Comparison of ENCODE assay signal across 8 mouse cellular contexts in genomic region chr4:46344288-46344687, GRCm38 (mm10). TPM values are rescaled to one million over a fixed set of nuclear protein-coding genes. Genes with fewer than 3 reads are reported as not detected.
A peak's percentile ranks its signal among the peaks of the same experiment; 100 is the strongest.
DNase-seq lines count a peak whose midpoint lies in the region; ATAC-seq and TF ChIP-seq lines count a peak whose summit lies in the region.

No protein-coding gene starts in this region.

- WGBS in heart, embryonic 16.5 days = under 1% methylated on average over 51 of the region's 51 CpGs
- WGBS in limb, embryonic 14.5 days = under 1% methylated on average over 16 of the region's 51 CpGs

- H3K36me3 ChIP-seq in heart, embryonic 16.5 days (ENCODE audit: control insufficient read depth, insufficient read depth) = no peaks in the 10 kb centered on the region
- H3K36me3 ChIP-seq in limb, embryonic 14.5 days (ENCODE audit: control insufficient read depth, insufficient read depth, low read length) = no peaks in the 10 kb centered on the region

- peak overlapping the region; percentile 61 for H3K4me2 ChIP-seq in heart, embryonic 16.5 days (ENCODE audit: low read depth, low read length)
- peak overlapping the region; percentile 53 for H3K4me2 ChIP-seq in limb, embryonic 14.5 days (replicated peaks; ENCODE audit: low read depth, low read length, severe bottlenecking)

- no peak overlapping the region for H3K9ac ChIP-seq in heart, embryonic 16.5 days (ENCODE audit: low read length)
- no peak overlapping the region for H3K9ac ChIP-seq in limb, embryonic 14.5 days (ENCODE audit: low read depth, low read length, severe bottlenecking)

- peak; percentile 21 for DNase-seq in gastrocnemius, postnatal 10 days
- DNase-seq in gastrocnemius, postnatal 36 days = no peak
- peak; percentile 14 for DNase-seq in brain, adult 2 months (ENCODE audit: low read depth, low spot score)
- no peak for DNase-seq in limb, embryonic 14.5 days (ENCODE audit: low spot score)
- DNase-seq in naive thymus-derived CD4-positive, alpha-beta T cell, adult 2 months (ENCODE audit: low read depth) = peak; percentile 54
- DNase-seq in right cerebral cortex, adult 18-20 months = no peak

- intact Hi-C loops in gastrocnemius, postnatal 36 days (cut with DNase I) = no loop called here

- no peak for TF ChIP-seq POLR2A in limb, embryonic 14.5 days (IDR thresholded peaks at IDR 0.05; ENCODE audit: borderline replicate concordance, extremely low read depth, insufficient read depth, insufficient read length)

- H3K27ac ChIP-seq in heart, embryonic 16.5 days (ENCODE audit: low read length) = no peak overlapping the region
- no peak overlapping the region for H3K27ac ChIP-seq in limb, embryonic 14.5 days (replicated peaks; ENCODE audit: low read depth, low read length)

- no peaks in the 10 kb centered on the region for H3K4me1 ChIP-seq in heart, embryonic 16.5 days (ENCODE audit: control insufficient read depth, insufficient read depth, low read length)
- no peaks in the 10 kb centered on the region for H3K4me1 ChIP-seq in limb, embryonic 14.5 days (ENCODE audit: control insufficient read depth, insufficient read depth, low read length)

- peak overlapping the region; percentile 50 for H3K4me3 ChIP-seq in heart, embryonic 16.5 days (ENCODE audit: low read length)
- H3K4me3 ChIP-seq in limb, embryonic 14.5 days (replicated peaks; ENCODE audit: low read length) = peak overlapping the region; percentile 39

- H3K9me3 ChIP-seq in heart, embryonic 16.5 days (replicated peaks; ENCODE audit: control insufficient read depth, low read length) = no peaks in the 10 kb centered on the region
- no peaks in the 10 kb centered on the region for H3K9me3 ChIP-seq in limb, embryonic 14.5 days (ENCODE audit: control insufficient read depth, low read length)

- no peak; the same call in 1 of the 2 replicates for ATAC-seq in heart, embryonic 16.5 days (replicated peaks; ENCODE audit: extremely low read depth, insufficient read depth, low FRiP score)
- ATAC-seq in limb, embryonic 14.5 days (ENCODE audit: low FRiP score, low read depth) = no peak
- ATAC-seq in frontal cortex, adult (ENCODE audit: low TSS enrichment) = no peak

- peaks cover 91% of the 10 kb centered on the region for H3K27me3 ChIP-seq in heart, embryonic 16.5 days (ENCODE audit: control insufficient read depth, insufficient read depth, low read length)
- peaks cover 99% of the 10 kb centered on the region for H3K27me3 ChIP-seq in limb, embryonic 14.5 days (ENCODE audit: control insufficient read depth, insufficient read depth, low read length)

RNA-seq across cellular contexts. Expression of gene Foxe1, which starts 0.9 kb away (rescaled TPM):
- not detected for total RNA-seq in gastrocnemius, postnatal 10 days (2021)
- not detected for total RNA-seq in gastrocnemius, postnatal 36 days (2021)
- polyA plus RNA-seq in heart, embryonic 16.5 days (2015; fragmentation: Nextera tagmentation; extraction: Ambion mirVana) = not detected in 2 replicates
- polyA plus RNA-seq in limb, embryonic 14.5 days (2012; rRNA removed) = not detected in 2 replicates
- not detected in 2 replicates for polyA plus RNA-seq in limb, embryonic 14.5 days (2014; fragmentation: Nextera tagmentation; extraction: Ambion mirVana)

RNA-seq across cellular contexts. Expression of gene Trmo, which starts 44.9 kb away (rescaled TPM):
- 1 to 10 TPM; 3.5 to 4.0 TPM for total RNA-seq in gastrocnemius, postnatal 10 days (2021)
- total RNA-seq in gastrocnemius, postnatal 36 days (2021) = 1 to 10 TPM; 2.1 to 2.5 TPM
- polyA plus RNA-seq in heart, embryonic 16.5 days (2015; fragmentation: Nextera tagmentation; extraction: Ambion mirVana) = 8.6 and 11.1 TPM in 2 replicates
- 9.1 and 9.2 TPM in 2 replicates for polyA plus RNA-seq in limb, embryonic 14.5 days (2012; rRNA removed)
- 7.8 and 11.3 TPM in 2 replicates for polyA plus RNA-seq in limb, embryonic 14.5 days (2014; fragmentation: Nextera tagmentation; extraction: Ambion mirVana)

Comparison
In these comparisons a context has a peak if more than half of its experiments do, and no peak if none do; other contexts are left out.
1. DNase-seq: peak in gastrocnemius, postnatal 10 days (single experiment), brain, adult 2 months (single experiment) and naive thymus-derived CD4-positive, alpha-beta T cell, adult 2 months (single experiment); none in gastrocnemius, postnatal 36 days (0 of 2), limb, embryonic 14.5 days (single experiment) and right cerebral cortex, adult 18-20 months (single experiment).